Mouse (Mus musculus): ENCODE data around the gene Nat8f1. TPM values are rescaled to one million over a fixed set of nuclear protein-coding genes. Genes with fewer than 3 reads are reported as not detected.
"Not testable (repeated sequence)": the region's sequence is repeated elsewhere in the genome, so short reads cannot be mapped to it uniquely, and the experiment has no call there.

Gene Nat8f1
- polyA plus RNA-seq, 1 experiment = 12.5 TPM

DNA sequence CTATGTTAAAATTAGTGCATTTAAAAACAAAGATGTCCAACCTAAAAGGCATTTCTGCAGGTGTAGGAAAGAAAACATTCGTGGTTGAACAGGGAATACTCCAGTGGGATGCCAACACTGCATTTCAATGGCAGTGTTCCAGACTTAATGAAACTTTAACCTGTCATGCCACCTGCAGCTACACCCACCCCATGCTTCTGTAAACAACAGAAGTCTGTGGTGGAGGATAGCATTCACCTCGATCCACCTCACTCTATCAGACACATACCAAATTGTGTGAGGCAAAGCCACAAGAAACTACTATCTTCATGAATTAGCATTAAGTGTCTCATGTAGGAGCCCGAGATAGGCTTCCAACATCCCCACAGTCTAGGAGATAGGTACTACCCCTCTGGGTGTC lies 7.1 kb downstream of the Nat8f1 start:
- WGBS = 80% methylated on average over 3 of the region's 3 CpGs
- Histone ChIP-seq H3K4me1 (replicated peaks; ENCODE audit: control insufficient read depth, insufficient read depth, low read length) (peaks cover 5% of the 10 kb centered on the region; the same call in 1 of the 2 replicates), H3K27ac (ENCODE audit: control insufficient read depth, insufficient read depth, low read length) (no peak overlapping the region), H3K36me3 (ENCODE audit: control insufficient read depth, insufficient read depth, low read length) (no peaks in the 10 kb centered on the region), H3K27me3 (ENCODE audit: control insufficient read depth, insufficient read depth, low read length) (no peaks in the 10 kb centered on the region), H3K4me3 (ENCODE audit: control insufficient read depth, insufficient read depth, low read length) (no peak overlapping the region)
- no peak for DNase-seq
- TF ChIP-seq CTCF (IDR thresholded peaks at IDR 0.05; ENCODE audit: borderline replicate concordance, control insufficient read depth, extremely low read depth, insufficient read depth, low read length, poor library complexity) = no peak
- TF ChIP-seq POLR2A (IDR thresholded peaks at IDR 0.05; ENCODE audit: control insufficient read depth, extremely low read depth, insufficient read depth, low read length, poor library complexity) = no peak

DNA sequence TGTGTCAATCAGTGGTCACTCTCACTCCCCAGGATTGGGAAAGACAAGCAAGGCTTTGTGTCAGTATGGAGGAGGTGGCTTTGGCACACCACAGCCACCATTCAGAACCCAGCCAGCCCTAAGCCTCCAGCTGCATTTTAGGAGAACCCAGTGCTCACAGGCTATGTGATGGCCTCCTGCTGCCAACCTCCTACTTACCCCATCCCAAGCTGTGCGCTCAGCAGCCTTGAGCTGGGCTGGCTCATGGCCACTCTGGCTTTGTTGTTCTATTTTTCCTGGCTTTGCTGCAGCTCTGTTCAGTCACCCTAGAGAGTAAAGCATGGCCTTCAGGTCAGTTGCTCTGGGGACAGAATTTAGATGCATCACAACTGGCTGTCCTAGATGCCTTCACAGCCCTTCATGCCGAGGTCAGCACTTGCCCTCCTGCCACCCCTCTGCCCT lies 8.6 kb downstream of the Nat8f1 start:
- H3K27me3 ChIP-seq (ENCODE audit: control insufficient read depth, insufficient read depth, low read length); H3K4me3 ChIP-seq (ENCODE audit: control insufficient read depth, insufficient read depth, low read length); H3K4me1 ChIP-seq (replicated peaks; ENCODE audit: control insufficient read depth, insufficient read depth, low read length); DNase-seq; H3K36me3 ChIP-seq (ENCODE audit: control insufficient read depth, insufficient read depth, low read length); H3K27ac ChIP-seq (ENCODE audit: control insufficient read depth, insufficient read depth, low read length): not testable (repeated sequence)
- 94% methylated on average over 2 of the region's 2 CpGs for WGBS

DNA sequence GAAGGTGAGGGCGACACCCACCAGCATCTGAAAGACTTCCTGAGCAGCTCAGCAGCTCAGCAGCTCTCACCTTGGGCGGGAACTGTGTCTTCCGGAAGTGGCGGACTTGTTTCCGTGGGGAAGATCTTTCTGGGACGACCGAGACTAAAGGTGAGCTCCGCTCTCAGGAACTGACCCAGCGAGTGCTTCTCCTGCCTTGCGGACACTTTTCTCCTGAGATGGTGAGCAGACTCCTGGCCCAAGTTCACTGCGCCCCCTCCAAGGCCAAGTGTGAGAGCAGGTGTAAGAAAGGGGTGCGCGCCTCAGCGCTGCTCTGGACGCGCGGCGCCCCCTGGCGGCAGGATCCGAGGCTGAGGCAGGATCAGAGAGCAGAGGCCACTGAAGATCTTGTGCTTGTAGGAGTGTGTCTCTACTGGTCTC lies 10.8 kb downstream of the Nat8f1 start, which contains the start of gene Nat8f4:
Nat8f4 (minus strand) TSS at position 243 of the 420 bp plus-strand sequence.
- peak within 1 kb of the TSS; percentile 39; the same call in 1 of the 2 replicates for H3K27ac ChIP-seq (ENCODE audit: control insufficient read depth, insufficient read depth, low read length)
- not testable (repeated sequence) for H3K4me1 ChIP-seq (replicated peaks; ENCODE audit: control insufficient read depth, insufficient read depth, low read length); H3K27me3 ChIP-seq (ENCODE audit: control insufficient read depth, insufficient read depth, low read length); H3K36me3 ChIP-seq (ENCODE audit: control insufficient read depth, insufficient read depth, low read length)
- 12% methylated on average over 20 of the region's 20 CpGs for WGBS
- DNase-seq = peak; percentile 85
- peak; percentile 92 for TF ChIP-seq CTCF (IDR thresholded peaks at IDR 0.05; ENCODE audit: borderline replicate concordance, control insufficient read depth, extremely low read depth, insufficient read depth, low read length, poor library complexity)
- peak within 1 kb of the TSS; percentile 54 for H3K4me3 ChIP-seq (ENCODE audit: control insufficient read depth, insufficient read depth, low read length)

DNA sequence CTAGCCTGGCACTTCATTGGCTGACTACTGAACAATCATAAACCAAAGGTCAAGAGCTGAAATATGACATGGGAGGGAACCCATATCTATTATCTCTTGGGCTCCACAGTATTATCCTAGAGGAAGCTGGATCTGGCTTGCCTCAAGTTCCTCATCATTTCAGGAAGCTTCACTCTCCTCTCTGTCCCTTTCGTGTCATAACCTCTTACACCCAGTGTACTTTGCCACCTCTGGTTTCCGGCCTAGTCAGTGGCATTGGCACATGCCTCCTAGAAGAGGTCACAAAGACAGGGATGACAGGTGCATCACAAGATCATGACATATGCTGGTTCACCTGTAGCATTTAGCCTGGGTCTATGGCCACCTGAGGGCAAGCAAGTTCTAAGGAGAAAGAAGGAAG lies 13.2 kb downstream of the Nat8f1 start:
- no peak for DNase-seq
- no peak overlapping the region for H3K27ac ChIP-seq (ENCODE audit: control insufficient read depth, insufficient read depth, low read length)
- TF ChIP-seq POLR2A (IDR thresholded peaks at IDR 0.05; ENCODE audit: control insufficient read depth, extremely low read depth, insufficient read depth, low read length, poor library complexity) = no peak
- TF ChIP-seq CTCF (IDR thresholded peaks at IDR 0.05; ENCODE audit: borderline replicate concordance, control insufficient read depth, extremely low read depth, insufficient read depth, low read length, poor library complexity) = no peak

DNA sequence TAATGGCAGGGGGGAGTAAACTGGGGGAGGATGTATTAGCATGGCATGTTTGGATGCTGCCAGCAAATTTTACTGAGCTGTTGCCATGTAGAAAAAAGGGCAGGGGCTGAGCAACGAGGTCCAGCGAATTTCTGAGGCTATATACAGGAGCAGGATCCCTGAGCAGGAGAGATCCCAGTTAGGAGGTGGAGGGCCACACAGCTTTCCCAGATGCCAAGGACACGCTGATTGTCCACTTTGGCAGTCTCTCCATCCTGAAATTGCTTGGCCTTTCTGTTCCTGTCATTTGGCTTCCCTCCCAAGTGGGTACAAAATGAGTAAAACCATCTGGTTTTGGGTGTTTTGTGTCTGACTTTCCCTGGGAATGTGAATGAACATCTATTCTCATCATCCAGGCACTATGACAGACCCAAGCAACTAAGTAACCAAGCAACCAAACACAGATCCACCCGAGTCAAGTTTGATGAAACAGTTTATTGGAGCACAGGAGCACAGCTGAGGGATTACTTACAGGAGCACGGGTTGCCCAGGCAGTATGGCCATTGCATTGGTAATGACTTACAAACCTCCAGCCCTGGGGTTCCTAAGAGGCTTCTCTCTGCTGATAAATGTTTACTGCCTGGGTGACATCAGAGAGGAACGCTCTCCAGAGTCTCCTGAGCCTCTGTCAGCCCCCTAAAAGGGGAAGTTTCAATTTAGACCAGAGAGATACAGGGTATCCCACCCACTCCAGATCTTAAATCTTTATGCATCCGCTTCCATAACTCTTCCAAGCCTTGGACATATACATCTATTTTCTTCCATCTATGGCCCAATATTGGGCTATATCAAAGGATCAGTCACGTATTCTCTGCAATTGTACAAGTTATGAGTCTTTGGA lies 16.7 kb downstream of the Nat8f1 start:
- not testable (repeated sequence) for H3K4me3 ChIP-seq (ENCODE audit: control insufficient read depth, insufficient read depth, low read length); H3K27me3 ChIP-seq (ENCODE audit: control insufficient read depth, insufficient read depth, low read length); H3K36me3 ChIP-seq (ENCODE audit: control insufficient read depth, insufficient read depth, low read length); H3K4me1 ChIP-seq (replicated peaks; ENCODE audit: control insufficient read depth, insufficient read depth, low read length); H3K27ac ChIP-seq (ENCODE audit: control insufficient read depth, insufficient read depth, low read length); DNase-seq
- 80% methylated on average over 7 of the region's 8 CpGs for WGBS

More for the DNA sequence above, 13.2 kb downstream of the Nat8f1 start:
- no peaks in the 10 kb centered on the region for H3K27me3 ChIP-seq (ENCODE audit: control insufficient read depth, insufficient read depth, low read length)
- H3K4me3 ChIP-seq (ENCODE audit: control insufficient read depth, insufficient read depth, low read length) = no peak overlapping the region
- H3K36me3 ChIP-seq (ENCODE audit: control insufficient read depth, insufficient read depth, low read length) = no peaks in the 10 kb centered on the region
- peaks cover 5% of the 10 kb centered on the region; the same call in 1 of the 2 replicates for H3K4me1 ChIP-seq (replicated peaks; ENCODE audit: control insufficient read depth, insufficient read depth, low read length)
- 90% methylated on average over 2 of the region's 2 CpGs for WGBS

DNA sequence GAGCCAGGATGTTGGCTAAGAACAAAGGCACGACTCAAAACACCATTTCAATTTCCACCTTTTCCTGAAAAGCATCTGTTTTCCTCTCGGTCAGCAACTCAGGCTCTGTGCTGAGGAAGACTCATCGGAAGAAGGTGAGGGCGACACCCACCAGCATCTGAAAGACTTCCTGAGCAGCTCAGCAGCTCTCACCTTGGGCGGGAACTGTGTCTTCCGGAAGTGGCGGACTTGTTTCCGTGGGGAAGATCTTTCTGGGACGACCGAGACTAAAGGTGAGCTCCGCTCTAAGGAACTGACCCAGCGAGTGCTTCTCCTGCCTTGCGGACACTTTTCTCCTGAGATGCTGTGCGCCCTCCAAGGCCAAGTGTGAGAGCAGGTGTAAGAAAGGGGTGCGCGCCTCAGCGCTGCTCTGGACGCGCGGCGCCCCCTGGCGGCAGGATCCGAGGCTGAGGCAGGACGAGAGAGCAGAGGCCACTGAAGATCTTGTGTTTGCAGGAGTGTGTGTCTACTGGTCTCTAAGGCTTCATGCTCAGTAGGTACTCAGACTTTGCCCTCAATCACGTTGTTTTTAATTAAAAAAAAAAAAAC lies 20.3 kb downstream of the Nat8f1 start:
- H3K27me3 ChIP-seq (ENCODE audit: control insufficient read depth, insufficient read depth, low read length); H3K4me3 ChIP-seq (ENCODE audit: control insufficient read depth, insufficient read depth, low read length); H3K4me1 ChIP-seq (replicated peaks; ENCODE audit: control insufficient read depth, insufficient read depth, low read length); H3K36me3 ChIP-seq (ENCODE audit: control insufficient read depth, insufficient read depth, low read length); H3K27ac ChIP-seq (ENCODE audit: control insufficient read depth, insufficient read depth, low read length): not testable (repeated sequence)
- WGBS = 69% methylated on average over 25 of the region's 25 CpGs
- peak; percentile 54; the same call in 1 of the 2 replicates for TF ChIP-seq CTCF (IDR thresholded peaks at IDR 0.05; ENCODE audit: borderline replicate concordance, control insufficient read depth, extremely low read depth, insufficient read depth, low read length, poor library complexity)
- DNase-seq = peak; percentile 29

DNA sequence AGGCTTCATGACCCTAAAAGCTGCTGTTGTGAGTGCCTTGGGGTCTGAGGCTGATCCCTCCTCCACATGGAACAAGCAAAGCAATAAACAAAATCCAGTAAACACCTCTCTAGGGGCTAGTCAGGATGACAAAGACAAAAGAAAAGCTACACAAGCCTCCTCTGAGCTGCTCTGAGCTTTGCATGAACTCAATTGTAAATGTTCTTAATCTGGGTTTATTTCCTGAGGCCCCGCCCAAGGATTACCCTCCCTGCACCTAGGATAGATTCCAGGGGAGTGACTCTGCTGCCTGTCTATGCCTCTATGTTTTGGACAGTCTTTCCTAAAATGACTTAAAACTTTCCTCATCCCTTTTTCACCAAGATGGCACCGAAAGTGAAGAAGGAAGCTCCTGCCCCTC lies 26.5 kb downstream of the Nat8f1 start:
- no peak overlapping the region for H3K4me3 ChIP-seq (ENCODE audit: control insufficient read depth, insufficient read depth, low read length)
- H3K27me3 ChIP-seq (ENCODE audit: control insufficient read depth, insufficient read depth, low read length) = no peaks in the 10 kb centered on the region
- TF ChIP-seq POLR2A (IDR thresholded peaks at IDR 0.05; ENCODE audit: control insufficient read depth, extremely low read depth, insufficient read depth, low read length, poor library complexity) (no peak), CTCF (IDR thresholded peaks at IDR 0.05; ENCODE audit: borderline replicate concordance, control insufficient read depth, extremely low read depth, insufficient read depth, low read length, poor library complexity) (no peak)
- no peaks in the 10 kb centered on the region for H3K4me1 ChIP-seq (replicated peaks; ENCODE audit: control insufficient read depth, insufficient read depth, low read length)
- WGBS = 92% methylated on average over 2 of the region's 2 CpGs
- no peaks in the 10 kb centered on the region for H3K36me3 ChIP-seq (ENCODE audit: control insufficient read depth, insufficient read depth, low read length)
- no peak for DNase-seq
- H3K27ac ChIP-seq (ENCODE audit: control insufficient read depth, insufficient read depth, low read length) = no peak overlapping the region

Data from thymus, adult 2 months (tissue).